Mouse (Mus musculus): ENCODE results near the gene Pcsk4. TPM values are rescaled to one million over a fixed set of nuclear protein-coding genes. Genes with fewer than 3 reads are reported as not detected.

Pcsk4 gene
- total and polyA plus RNA-seq, 3 experiments = 1.8 to 15.9 (median 3.4) TPM

- no peak for DNase-seq
Measured at GRCm38 (mm10) chr10:80298571-80299281, 30.6 kb downstream of the Pcsk4 start.

- DNase-seq = no peak
Measured at GRCm38 (mm10) chr10:80297526-80298133, 31.7 kb downstream of the Pcsk4 start.

- DNase-seq = no peak
Measured at GRCm38 (mm10) chr10:80296824-80297223, 32.5 kb downstream of the Pcsk4 start.

GRCm38 (mm10) chr10:80295618-80296425 lies 33.5 kb downstream of the Pcsk4 start, which contains the start of gene Apc2:
Gene Apc2, plus strand, starts transcription at chr10:80295977.
- DNase-seq = peak; percentile 84

- no peak for DNase-seq
Measured at GRCm38 (mm10) chr10:80294788-80295303, 34.5 kb downstream of the Pcsk4 start.

GRCm38 (mm10) chr10:80294311-80294710 lies 35.0 kb downstream of the Pcsk4 start:
- DNase-seq = no peak

GRCm38 (mm10) chr10:80293325-80293724 lies 36.0 kb downstream of the Pcsk4 start:
- DNase-seq = no peak

- DNase-seq = peak; percentile 95
Measured at GRCm38 (mm10) chr10:80292251-80293146, 36.8 kb downstream of the Pcsk4 start, which contains the start of gene Rps15. Gene Rps15, plus strand, starts transcription at chr10:80292453.

- no peak for DNase-seq
Measured at GRCm38 (mm10) chr10:80288657-80289056, 40.6 kb downstream of the Pcsk4 start.

GRCm38 (mm10) chr10:80288097-80288496 lies 41.2 kb downstream of the Pcsk4 start:
- DNase-seq = no peak

GRCm38 (mm10) chr10:80285222-80286070 lies 43.9 kb downstream of the Pcsk4 start:
- DNase-seq = peak; percentile 81

GRCm38 (mm10) chr10:80282481-80283441 lies 46.5 kb downstream of the Pcsk4 start:
- DNase-seq = no peak

GRCm38 (mm10) chr10:80281921-80282371 lies 47.4 kb downstream of the Pcsk4 start:
- DNase-seq = peak; percentile 71

GRCm38 (mm10) chr10:80281304-80281703 lies 48.0 kb downstream of the Pcsk4 start:
- peak; percentile 78 for DNase-seq

GRCm38 (mm10) chr10:80279273-80279672 lies 50.0 kb downstream of the Pcsk4 start:
- no peak for DNase-seq

- DNase-seq = no peak
Measured at GRCm38 (mm10) chr10:80278390-80278789, 50.9 kb downstream of the Pcsk4 start.

- DNase-seq = no peak
Measured at GRCm38 (mm10) chr10:80276238-80276637, 53.1 kb downstream of the Pcsk4 start.

- DNase-seq = no peak
Measured at GRCm38 (mm10) chr10:80273847-80274246, 55.5 kb downstream of the Pcsk4 start.

Measured in adrenal gland, adult 2 months (tissue).